Mouse (Mus musculus) megakaryocyte, embryonic 14.5 days (primary cell): ENCODE measurements around the gene Adk.

ENCODE experiments used
- FLI1 ChIP-seq: IDR thresholded peaks from 2 replicates; pipeline ENCODE4 v1.6.1; 2012; ENCODE audit warnings: low read length, inconsistent platforms, mixed read lengths
- GATA1 ChIP-seq: IDR thresholded peaks from 3 replicates; pipeline ENCODE4 v1.6.1; 2012; ENCODE audit warnings: mixed read lengths, low read length, inconsistent platforms, borderline replicate concordance

- no peak for TF ChIP-seq GATA1
- no peak for TF ChIP-seq FLI1
These were observed 139.6 kb downstream of the Adk start for GRCm38 (mm10) chr14:21191966-21192365.
